In the genomic region with DNA sequence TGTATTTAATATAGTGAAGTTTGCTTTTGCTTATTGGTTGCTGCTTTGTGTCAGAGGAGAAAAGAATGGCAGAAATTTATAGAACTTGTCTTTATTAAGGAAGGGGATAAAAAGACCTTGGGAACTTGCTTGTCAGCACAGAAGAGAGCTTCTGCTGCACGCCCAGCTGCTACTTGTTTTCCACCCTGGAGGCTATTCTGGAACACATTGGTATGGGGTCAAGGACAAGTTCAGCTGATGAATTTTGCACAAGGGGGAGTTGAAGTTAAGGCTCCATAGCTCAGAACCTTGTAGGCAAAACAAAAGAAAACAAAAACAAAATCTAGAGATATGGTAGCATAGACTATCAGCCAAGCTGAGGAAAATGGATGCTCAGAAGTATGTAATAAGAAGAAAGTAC, we compare ENCODE assay signal across 25 mouse cellular contexts. TPM values are rescaled to one million over a fixed set of nuclear protein-coding genes. Genes with fewer than 3 reads are reported as not detected.
DNase-seq lines count a peak whose midpoint lies in the region; ATAC-seq and TF ChIP-seq lines count a peak whose summit lies in the region.
"Had no signal": no experiment of that assay in that cellular context is flagged by ENCODE, and none has a peak within 500 bp of the region (broad histone marks: within the 10 kb centered on the region; RNA-seq: fewer than 3 reads in every experiment).

No protein-coding gene starts in this region.

- TF ChIP-seq POLR2A in kidney, adult 2 months (IDR thresholded peaks at IDR 0.05; ENCODE audit: low read depth, low read length), result no peak

- no peak overlapping the region for H3K9ac ChIP-seq in kidney, embryonic 14.5 days (ENCODE audit: low read depth, low read length)
- no peak overlapping the region for H3K9ac ChIP-seq in kidney, embryonic 15.5 days
- H3K9ac ChIP-seq: embryonic facial prominence, embryonic 12.5 days; embryonic facial prominence, embryonic 15.5 days; forebrain, postnatal 0 days; heart, embryonic 12.5 days; heart, embryonic 15.5 days; hindbrain, embryonic 14.5 days had no signal

- no peaks in the 10 kb centered on the region for H3K27me3 ChIP-seq in kidney, adult 2 months (replicated peaks; ENCODE audit: control insufficient read depth, insufficient read depth, low read length)
- H3K27me3 ChIP-seq in kidney, embryonic 14.5 days (ENCODE audit: control insufficient read depth, insufficient read depth, low read length), result no peaks in the 10 kb centered on the region
- no peaks in the 10 kb centered on the region for H3K27me3 ChIP-seq in kidney, embryonic 15.5 days
- H3K27me3 ChIP-seq: embryonic facial prominence, embryonic 12.5 days; embryonic facial prominence, embryonic 15.5 days; heart, embryonic 12.5 days; heart, embryonic 15.5 days had no signal

- no peak for ATAC-seq in kidney, embryonic 14.5 days (ENCODE audit: low FRiP score, low TSS enrichment)
- no peak for ATAC-seq in kidney, embryonic 15.5 days (replicated peaks; ENCODE audit: low FRiP score)
- ATAC-seq: CD4-positive, CD25-positive, alpha-beta regulatory T cell, adult 4 months; forebrain, embryonic 14.5 days; forebrain, postnatal 0 days had no signal

- DNase-seq in kidney, adult 2 months, result peak; percentile 55
- DNase-seq in kidney, postnatal 14 days, result peak; percentile 39
- peak; percentile 12 for DNase-seq in ovary, postnatal 36 days (ENCODE audit: low spot score)
- no peak for DNase-seq in ovary, postnatal 10 days (ENCODE audit: low spot score)
- DNase-seq: adrenal gland, adult 2 months; adrenal gland, postnatal 14 days; cerebellum, adult 11 months; cerebellum, adult 2 months; cerebellum, adult 9-11 months; cerebellum, postnatal 25 days; forebrain, postnatal 0 days; gastrocnemius, adult 2 months; gastrocnemius, postnatal 14 days; heart, adult 18-20 months; heart, postnatal 10 days; heart, postnatal 36 days had no signal

- no peak overlapping the region for H3K27ac ChIP-seq in kidney, adult 2 months (ENCODE audit: insufficient read depth, low read depth, low read length)
- H3K27ac ChIP-seq in kidney, embryonic 14.5 days (ENCODE audit: low read depth, low read length), result no peak overlapping the region
- no peak overlapping the region for H3K27ac ChIP-seq in kidney, embryonic 15.5 days
- H3K27ac ChIP-seq: embryonic facial prominence, embryonic 12.5 days; embryonic facial prominence, embryonic 15.5 days; gastrocnemius, adult 2 months; heart, embryonic 15.5 days; hindbrain, embryonic 14.5 days had no signal

- no peak overlapping the region for H3K4me3 ChIP-seq in kidney, adult 2 months (ENCODE audit: insufficient read depth, low read depth, low read length)
- H3K4me3 ChIP-seq in kidney, embryonic 14.5 days (ENCODE audit: low read length), result no peak overlapping the region
- H3K4me3 ChIP-seq in kidney, embryonic 15.5 days (replicated peaks), result no peak overlapping the region
- H3K4me3 ChIP-seq: embryonic facial prominence, embryonic 12.5 days; embryonic facial prominence, embryonic 15.5 days; gastrocnemius, adult 2 months; heart, embryonic 12.5 days; heart, embryonic 15.5 days had no signal

- H3K36me3 ChIP-seq in kidney, adult 2 months (ENCODE audit: control insufficient read depth, insufficient read depth, low read length), result no peaks in the 10 kb centered on the region
- no peaks in the 10 kb centered on the region for H3K36me3 ChIP-seq in kidney, embryonic 14.5 days (ENCODE audit: control insufficient read depth, insufficient read depth, low read length)
- no peaks in the 10 kb centered on the region for H3K36me3 ChIP-seq in kidney, embryonic 15.5 days
- H3K36me3 ChIP-seq: embryonic facial prominence, embryonic 12.5 days; embryonic facial prominence, embryonic 15.5 days; heart, embryonic 12.5 days; heart, embryonic 15.5 days had no signal

- peaks cover 12% of the 10 kb centered on the region for H3K4me1 ChIP-seq in kidney, adult 2 months (ENCODE audit: control insufficient read depth, insufficient read depth, low read length)
- no peaks in the 10 kb centered on the region for H3K4me1 ChIP-seq in kidney, embryonic 14.5 days (ENCODE audit: control insufficient read depth, insufficient read depth, low read length)
- 0 out of 2 replicates have a peak, but pooled peaks cover 3% of the 10 kb centered on the region for H3K4me1 ChIP-seq in kidney, embryonic 15.5 days
- H3K4me1 ChIP-seq: embryonic facial prominence, embryonic 12.5 days; embryonic facial prominence, embryonic 15.5 days had no signal

- 61% methylated on average over 1 of the region's 1 CpGs for WGBS in kidney, adult 2 months
- 50% methylated on average over 1 of the region's 1 CpGs for WGBS in kidney, embryonic 14.5 days
- 62% methylated on average over 1 of the region's 1 CpGs for WGBS in kidney, embryonic 15.5 days

- H3K9me3 ChIP-seq in kidney, embryonic 14.5 days (ENCODE audit: control insufficient read depth, low read length), result 0 out of 2 replicates have a peak, but pooled peaks cover 2% of the 10 kb centered on the region
- no peaks in the 10 kb centered on the region for H3K9me3 ChIP-seq in kidney, embryonic 15.5 days (replicated peaks)
- H3K9me3 ChIP-seq: embryonic facial prominence, embryonic 12.5 days; embryonic facial prominence, embryonic 15.5 days; heart, embryonic 12.5 days; heart, embryonic 15.5 days had no signal

- H3K4me2 ChIP-seq in kidney, embryonic 14.5 days (replicated peaks; ENCODE audit: low read depth, low read length), result no peak overlapping the region
- H3K4me2 ChIP-seq in kidney, embryonic 15.5 days, result no peak overlapping the region
- H3K4me2 ChIP-seq: embryonic facial prominence, embryonic 12.5 days; embryonic facial prominence, embryonic 15.5 days; heart, embryonic 12.5 days; heart, embryonic 15.5 days; hindbrain, embryonic 14.5 days had no signal

- TF ChIP-seq CTCF in kidney, adult 2 months (conservative IDR thresholded peaks at IDR 0.05; ENCODE audit: insufficient read depth, insufficient read length, low read depth, low read length), result no peak

RNA-seq across cellular contexts. Expression of gene Mex3b, which starts 39.9 kb away (rescaled TPM):
- 3.7 and 4.7 TPM in 2 replicates for polyA plus RNA-seq in kidney, adult 2 months (2012; rRNA removed)
- polyA plus RNA-seq in kidney, embryonic 14.5 days (2014; fragmentation: Nextera tagmentation; extraction: Ambion mirVana), result 14.3 and 16.3 TPM in 2 replicates
- 11.1 and 11.3 TPM in 2 replicates for polyA plus RNA-seq in kidney, embryonic 15.5 days (2015; fragmentation: Nextera tagmentation; extraction: Ambion mirVana)
